Mouse (Mus musculus) CH12.LX (cell line): ENCODE results near the gene Msi2. TPM values are rescaled to one million over a fixed set of nuclear protein-coding genes. Genes with fewer than 3 reads are reported as not detected.

Experiments
- DNase-seq: peaks from one replicate; pipeline ENCODE4 v3.0.0-alpha.2; 2013; ENCODE audit errors: extremely low read depth
- H3K27ac ChIP-seq: 2 replicates; pipeline ENCODE4 v1.5.1; 2012; ENCODE audit warnings: low read depth, mild to moderate bottlenecking, control low read depth, moderate library complexity; ENCODE audit not compliant: insufficient read depth
- H3K27me3 ChIP-seq: replicated peaks from 2 replicates; pipeline ENCODE3; 2012; ENCODE audit warnings: inconsistent platforms
- H3K36me3 ChIP-seq, 2 experiments: replicated peaks in 1 of 2; 2 replicates each; pipeline versions ENCODE3 to v1.6.1; 2012; ENCODE audit warnings: inconsistent platforms in 1 of 2, low read length in 1 of 2, mild to moderate bottlenecking in 1 of 2, mixed read lengths in 1 of 2, moderate library complexity in 1 of 2; ENCODE audit not compliant: control insufficient read depth in 1 of 2, insufficient read depth in 1 of 2
- H3K4me1 ChIP-seq, 2 experiments: 2 replicates each; pipeline ENCODE4 v1.6.1; 2012; ENCODE audit warnings: inconsistent platforms in 1 of 2, moderate library complexity in 1 of 2; ENCODE audit not compliant: insufficient read depth in 2 of 2, control insufficient read depth in 1 of 2
- H3K4me2 ChIP-seq: 2 replicates; pipeline ENCODE4 v1.6.1; 2012; ENCODE audit warnings: low read depth, mild to moderate bottlenecking, control low read depth; ENCODE audit not compliant: poor library complexity, insufficient read depth, severe bottlenecking
- H3K4me3 ChIP-seq, 3 experiments: fragments of 150-350 bp in 1 of 3; sonication (generic) in 1 of 3; replicated peaks in 1 of 3; 2 replicates each; pipeline versions ENCODE3 to v1.5.1; 2011 to 2012; ENCODE audit warnings: low read depth in 2 of 3, low read length in 2 of 3, mild to moderate bottlenecking in 2 of 3, moderate library complexity in 2 of 3, control low read depth in 1 of 3, improper control_type of control experiment in 1 of 3, inconsistent platforms in 1 of 3, mixed read lengths in 1 of 3; ENCODE audit not compliant: poor library complexity in 1 of 3
- H3K79me2 ChIP-seq: replicated peaks from 2 replicates; pipeline ENCODE4 v1.6.1; 2012; ENCODE audit warnings: mild to moderate bottlenecking, moderate library complexity; ENCODE audit not compliant: control insufficient read depth, poor library complexity, insufficient read depth, severe bottlenecking; ENCODE audit errors: extremely low read depth
- H3K9ac ChIP-seq: 2 replicates; pipeline ENCODE4 v1.6.1; 2012; ENCODE audit warnings: low read depth, mild to moderate bottlenecking, control low read depth, moderate library complexity; ENCODE audit not compliant: insufficient read depth
- H3K9me3 ChIP-seq: replicated peaks from 2 replicates; pipeline ENCODE3; 2012; ENCODE audit warnings: low read length, inconsistent platforms, mixed read lengths
- CHD1 ChIP-seq: IDR thresholded peaks from 2 replicates; pipeline ENCODE4 v1.6.1; 2012; ENCODE audit warnings: low read depth, low read length, improper control_type of control experiment, inconsistent platforms
- CHD2 ChIP-seq: IDR thresholded peaks from 2 replicates; pipeline ENCODE4 v1.6.1; 2011; ENCODE audit warnings: low read length, improper control_type of control experiment
- CTCF ChIP-seq, 2 experiments: IDR thresholded peaks in 1 of 2; conservative IDR thresholded peaks in 1 of 2; 2 replicates each; pipeline ENCODE4 v1.5.1; 2011 to 2012; ENCODE audit warnings: low read depth in 2 of 2, low read length in 2 of 2, improper control_type of control experiment in 1 of 2, inconsistent platforms in 1 of 2, mild to moderate bottlenecking in 1 of 2, moderate library complexity in 1 of 2
- E2F4 ChIP-seq: IDR thresholded peaks from 2 replicates; pipeline ENCODE4 v1.6.1; 2011; ENCODE audit warnings: low read depth, low read length, improper control_type of control experiment; ENCODE audit not compliant: insufficient replicate concordance
- ELF1 ChIP-seq: IDR thresholded peaks from 2 replicates; pipeline ENCODE4 v1.6.1; 2014; ENCODE audit warnings: low read depth, mild to moderate bottlenecking, inconsistent platforms, low read length, improper control_type of control experiment
- IRF4 ChIP-seq: IDR thresholded peaks from 2 replicates; pipeline ENCODE4 v1.6.1; 2014; ENCODE audit warnings: low read depth, mild to moderate bottlenecking, inconsistent platforms, low read length, improper control_type of control experiment
- KAT2A ChIP-seq: IDR thresholded peaks from 2 replicates; pipeline ENCODE4 v1.6.1; 2012; ENCODE audit warnings: low read length, improper control_type of control experiment, inconsistent platforms; ENCODE audit not compliant: insufficient replicate concordance
- MAFK ChIP-seq: IDR thresholded peaks from 2 replicates; pipeline ENCODE4 v1.6.1; 2011; ENCODE audit warnings: low read length, improper control_type of control experiment; ENCODE audit not compliant: insufficient replicate concordance
- MXI1 ChIP-seq: IDR thresholded peaks from 2 replicates; pipeline ENCODE4 v1.6.1; 2011; ENCODE audit warnings: mild to moderate bottlenecking, low read depth, low read length, improper control_type of control experiment
- PAX5 ChIP-seq: IDR thresholded peaks from 2 replicates; pipeline ENCODE4 v1.6.1; 2012; ENCODE audit warnings: low read length, inconsistent platforms, mixed read lengths
- RAD21 ChIP-seq: IDR thresholded peaks from 2 replicates; pipeline ENCODE4 v1.6.1; 2011; ENCODE audit warnings: low read depth, mild to moderate bottlenecking, low read length, improper control_type of control experiment, moderate library complexity
- RCOR1 ChIP-seq: conservative IDR thresholded peaks from 2 replicates; pipeline ENCODE4 v1.6.1; 2012; ENCODE audit warnings: low read depth, mild to moderate bottlenecking, inconsistent platforms, low read length, improper control_type of control experiment
- SMC3 ChIP-seq: IDR thresholded peaks from 2 replicates; pipeline ENCODE4 v1.6.1; 2011; ENCODE audit warnings: low read depth, low read length, improper control_type of control experiment
- ZKSCAN1 ChIP-seq: IDR thresholded peaks from 2 replicates; pipeline ENCODE4 v1.6.1; 2012; ENCODE audit warnings: low read depth, inconsistent platforms, low read length, improper control_type of control experiment, borderline replicate concordance
- dilution Hi-C: fragments of 300-500 bp; cut with MboI; formaldehyde crosslinking; loops from 2 replicates; pipeline ENCODE4 v1.14.3; 2020; ENCODE audit warnings: low sequenced_read_pairs; ENCODE audit not compliant: extremely low pct_unique_long_range_greater_than_20kb, extremely low pct_ligation_motif_present
- in situ Hi-C: fragments of 300-500 bp; cut with MboI; formaldehyde crosslinking; loops from 3 replicates; pipeline ENCODE4 v1.14.3; 2019; ENCODE audit warnings: low sequenced_read_pairs, low pct_ligation_motif_present, low pct_unique_long_range_greater_than_20kb, mixed read lengths
- polyA plus RNA-seq: library from polyadenylated mRNA; unstranded; fragments of >175 nt; gene quantifications from 2 replicates; pipeline ENCODE4 v1.2.1, GENCODE M21; 2012; ENCODE audit warnings: low read depth; ENCODE audit not compliant: insufficient read length
- total RNA-seq, 2 experiments: library from RNA; depleted of rRNA; stranded (reverse); fragments of 300-350 nt in 1 of 2; fragments of >200 nt in 1 of 2; gene quantifications; 2 replicates each; pipeline ENCODE4 v1.2.3; 2012 to 2014

The Msi2 gene
- total and polyA plus RNA-seq, 3 experiments: 40.3 to 73.1 (median 52.6) TPM

DNA sequence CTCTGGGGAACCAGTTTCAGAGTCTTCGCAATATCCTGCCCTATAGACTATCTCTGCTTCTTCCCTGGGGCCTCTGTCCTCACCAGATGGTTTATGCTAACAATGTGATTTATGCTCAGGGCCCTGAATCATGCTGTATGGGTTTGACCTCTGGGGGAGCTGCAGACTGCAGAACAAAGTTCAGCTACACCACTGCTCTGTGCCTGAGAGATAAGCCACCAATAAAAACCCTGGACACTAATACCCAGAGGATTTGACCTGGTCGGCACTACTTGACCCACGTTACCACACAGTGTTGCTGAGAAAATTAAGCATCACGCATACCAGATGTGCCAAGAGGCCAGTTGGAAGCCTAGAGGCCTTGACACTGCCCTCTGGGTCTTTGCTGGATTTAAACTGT, 420.8 kb downstream of the Msi2 start:
- H3K4me2 ChIP-seq: no peak overlapping the region
- no peaks in the 10 kb centered on the region for H3K36me3 ChIP-seq
- in situ Hi-C loops: loop anchor here (10.0 kb wide), 1 partner anchor 527 kb away; no protein-coding TSS in a partner anchor
- TF ChIP-seq CTCF (conservative IDR thresholded peaks at IDR 0.05 in 1 of 2, IDR thresholded peaks at IDR 0.05 in 1 of 2; ENCODE audit: low read depth in 2 of 2, low read length in 2 of 2) (peak in 1 of 2 experiments; percentile 64; a peak in 2 of 4 replicates), CHD1 (no peak), RAD21 (peak; percentile 72), SMC3 (peak; percentile 38; the same call in 1 of the 2 replicates)
- no peak overlapping the region for H3K27ac ChIP-seq
- dilution Hi-C loops: no loop called here
- no peaks in the 10 kb centered on the region for H3K79me2 ChIP-seq
- DNase-seq: peak; percentile 45
- H3K4me3 ChIP-seq: no peak overlapping the region
- H3K9ac ChIP-seq: no peak overlapping the region
- no peaks in the 10 kb centered on the region for H3K27me3 ChIP-seq
- H3K4me1 ChIP-seq: no peaks in the 10 kb centered on the region
- H3K9me3 ChIP-seq: no peaks in the 10 kb centered on the region

GRCm38 (mm10) chr11:88295298-88295697, 423.0 kb downstream of the Msi2 start:
- Histone ChIP-seq H3K9ac (no peak overlapping the region), H3K79me2 (no peaks in the 10 kb centered on the region), H3K4me1 (no peaks in the 10 kb centered on the region), H3K27me3 (no peaks in the 10 kb centered on the region), H3K9me3 (no peaks in the 10 kb centered on the region), H3K27ac (no peak overlapping the region), H3K36me3 (no peaks in the 10 kb centered on the region), H3K4me2 (no peak overlapping the region), H3K4me3 (no peak overlapping the region)
- TF ChIP-seq ELF1 (no peak), KAT2A (no peak), CHD1 (no peak), MXI1 (no peak), ZKSCAN1 (no peak), MAFK (no peak), RCOR1 (no peak), CHD2 (no peak)
- dilution Hi-C loops (no loop called here), in situ Hi-C loops (loop anchor here (10.0 kb wide), 1 partner anchor 530 kb away; no protein-coding TSS in a partner anchor)
- no peak for DNase-seq

- H3K4me2 ChIP-seq: no peak overlapping the region
Measured at GRCm38 (mm10) chr11:88294394-88294710, 424.0 kb downstream of the Msi2 start.

More at GRCm38 (mm10) chr11:88294394-88294710, 424.0 kb downstream of the Msi2 start:
- H3K4me3 ChIP-seq: no peak overlapping the region
- no peaks in the 10 kb centered on the region for H3K9me3 ChIP-seq
- TF ChIP-seq ZKSCAN1 (no peak), PAX5 (no peak), IRF4 (no peak), E2F4 (no peak)
- TF ChIP-seq, all 38 proteins: peak for 0
- no peaks in the 10 kb centered on the region for H3K79me2 ChIP-seq
- H3K27ac ChIP-seq: no peak overlapping the region
- no peaks in the 10 kb centered on the region for H3K36me3 ChIP-seq
- H3K4me1 ChIP-seq: no peaks in the 10 kb centered on the region
- in situ Hi-C loops: loop anchor here (10.0 kb wide), 1 partner anchor 530 kb away; no protein-coding TSS in a partner anchor
- no peaks in the 10 kb centered on the region for H3K27me3 ChIP-seq
- dilution Hi-C loops: no loop called here
- no peak for DNase-seq
- no peak overlapping the region for H3K9ac ChIP-seq
